Mouse (Mus musculus) testis, adult 2 months (tissue): ENCODE measurements around the gene Mitf.

Experiments
- CTCF ChIP-seq: fragments of 200-500 bp; IDR thresholded peaks from 2 replicates; pipeline ENCODE4 v1.5.1; 2012; ENCODE audit warnings: low read depth, mild to moderate bottlenecking, inconsistent platforms, low read length, moderate library complexity; ENCODE audit not compliant: control insufficient read depth, insufficient read depth, insufficient replicate concordance
- POLR2A ChIP-seq: fragments of 200-500 bp; IDR thresholded peaks from 2 replicates; pipeline ENCODE4 v1.6.1; 2012; ENCODE audit warnings: low read depth, mild to moderate bottlenecking, inconsistent platforms, low read length, moderate library complexity; ENCODE audit not compliant: control insufficient read depth

DNA sequence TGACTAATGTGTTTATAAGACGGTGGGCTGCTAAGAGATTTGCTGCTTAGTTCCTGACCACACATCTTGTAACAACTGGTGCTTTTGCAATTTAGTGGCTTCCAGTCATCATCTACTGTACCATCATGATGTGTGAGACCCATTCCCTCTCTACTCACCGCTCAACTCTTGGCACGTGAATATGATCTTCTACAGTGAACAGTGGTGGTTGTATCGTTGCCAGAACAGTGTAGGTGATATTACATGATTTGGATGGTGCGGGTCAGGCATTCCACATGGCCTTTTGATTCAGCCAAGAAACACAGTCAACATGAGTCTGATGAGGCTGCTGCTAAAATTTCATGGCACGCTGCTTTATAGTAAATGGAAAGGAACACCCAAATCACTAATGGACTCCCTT, 114.7 kb downstream of the Mitf start:
- TF ChIP-seq POLR2A (no peak), CTCF (no peak)
